Comparison of ENCODE assay signal across 30 mouse cellular contexts in genomic region chr1:71004177-71004576, GRCm38 (mm10).
DNase-seq lines count a peak whose midpoint lies in the region; ATAC-seq lines count a peak whose summit lies in the region.
"Had no signal": no experiment of that assay in that cellular context is flagged by ENCODE, and none has a peak within 500 bp of the region (broad histone marks: within the 10 kb centered on the region; RNA-seq: fewer than 3 reads in every experiment).

No protein-coding gene starts in this region.

- no peaks in the 10 kb centered on the region for H3K27me3 ChIP-seq in forebrain, embryonic 15.5 days
- H3K27me3 ChIP-seq: heart, embryonic 15.5 days; hindbrain, embryonic 13.5 days; midbrain, embryonic 12.5 days; stomach, embryonic 15.5 days had no signal

- no peak overlapping the region for H3K9ac ChIP-seq in forebrain, embryonic 15.5 days (replicated peaks)
- H3K9ac ChIP-seq: heart, embryonic 15.5 days; hindbrain, embryonic 13.5 days; liver, embryonic 14.5 days; midbrain, embryonic 12.5 days; stomach, embryonic 15.5 days had no signal

- no peak overlapping the region for H3K27ac ChIP-seq in forebrain, embryonic 15.5 days (replicated peaks)
- H3K27ac ChIP-seq: forebrain, embryonic 10.5 days; heart, embryonic 10.5 days; heart, embryonic 15.5 days; hindbrain, embryonic 13.5 days; kidney, postnatal 0 days; liver, embryonic 14.5 days; midbrain, embryonic 12.5 days; stomach, embryonic 15.5 days had no signal

- 55% methylated on average over 1 of the region's 1 CpGs for WGBS in forebrain, embryonic 15.5 days

- H3K9me3 ChIP-seq in forebrain, embryonic 15.5 days: no peaks in the 10 kb centered on the region
- H3K9me3 ChIP-seq: forebrain, embryonic 10.5 days; heart, embryonic 10.5 days; heart, embryonic 15.5 days; hindbrain, embryonic 13.5 days; midbrain, embryonic 12.5 days; stomach, embryonic 15.5 days had no signal

- no peaks in the 10 kb centered on the region for H3K36me3 ChIP-seq in forebrain, embryonic 15.5 days
- H3K36me3 ChIP-seq: forebrain, embryonic 10.5 days; heart, embryonic 10.5 days; heart, embryonic 15.5 days; hindbrain, embryonic 13.5 days; midbrain, embryonic 12.5 days; stomach, embryonic 15.5 days had no signal

- H3K4me1 ChIP-seq in forebrain, embryonic 15.5 days: no peaks in the 10 kb centered on the region
- H3K4me1 ChIP-seq: forebrain, embryonic 10.5 days; heart, embryonic 10.5 days; heart, embryonic 15.5 days; midbrain, embryonic 12.5 days; stomach, embryonic 15.5 days had no signal

- DNase-seq in 416B (ENCODE audit: low read depth): peak; percentile 85
- peak; percentile 90 for DNase-seq in Muller cell, postnatal 12 days (ENCODE audit: inconsistent ontology term)
- DNase-seq in lung, postnatal 10 days: no peak
- no peak for DNase-seq in thymus, postnatal 14 days
- DNase-seq in spleen, postnatal 4 days (ENCODE audit: low spot score in 2 of 2): no peak
- DNase-seq: adrenal gland, adult 8-10 months; cerebellum, adult 8-10 months; cerebellum, postnatal 25 days; gastrocnemius, postnatal 14 days; heart, adult 11 months; kidney, adult 8-10 months; kidney, postnatal 4 days; liver; lung, adult 2 months; lung, postnatal 14 days; thymus, adult 18-20 months; thymus, postnatal 4 days had no signal

- H3K4me2 ChIP-seq in forebrain, embryonic 15.5 days (replicated peaks): no peak overlapping the region
- H3K4me2 ChIP-seq: heart, embryonic 15.5 days; hindbrain, embryonic 13.5 days; midbrain, embryonic 12.5 days; stomach, embryonic 15.5 days had no signal

- ATAC-seq in hematopoietic stem cell, adult 5-6 weeks (replicated peaks in 1 of 2; ENCODE audit: insufficient read depth in 1 of 2, low FRiP score in 2 of 2, low TSS enrichment in 1 of 2, low read depth in 1 of 2, poor library complexity in 2 of 2, severe bottlenecking in 2 of 2): peak; percentile 17 to 25; a peak in 1 of 4 replicates
- ATAC-seq in forebrain, embryonic 15.5 days (replicated peaks): no peak
- ATAC-seq: CD4-positive, CD25-positive, alpha-beta regulatory T cell, adult 4 months; forebrain, embryonic 16.5 days; intestine, embryonic 16.5 days had no signal

- no peak overlapping the region for H3K4me3 ChIP-seq in forebrain, embryonic 15.5 days
- H3K4me3 ChIP-seq: forebrain, embryonic 10.5 days; heart, embryonic 10.5 days; heart, embryonic 15.5 days; hindbrain, embryonic 13.5 days; midbrain, embryonic 12.5 days; stomach, embryonic 15.5 days had no signal

Comparison
In these comparisons a context has a peak if more than half of its experiments do, and no peak if none do; other contexts are left out.
1. DNase-seq: peak in 416B (single experiment) and Muller cell, postnatal 12 days (single experiment); none in lung, postnatal 10 days (single experiment), thymus, postnatal 14 days (single experiment) and spleen, postnatal 4 days (0 of 2).